Mouse (Mus musculus) C2C12 (cell line): Measurements from ENCODE around the gene Als2cr12. TPM values are rescaled to one million over a fixed set of nuclear protein-coding genes. Genes with fewer than 3 reads are reported as not detected.
"Not testable (repeated sequence)": the region's sequence is repeated elsewhere in the genome, so short reads cannot be mapped to it uniquely, and the experiment has no call there.

Source experiments
- H3K27me3 ChIP-seq: one replicate; pipeline ENCODE4 v1.6.1; 2011; ENCODE audit not compliant: control insufficient read depth, insufficient read depth, insufficient read length
- H3K36me3 ChIP-seq: one replicate; pipeline ENCODE4 v1.6.1; 2011; ENCODE audit not compliant: control insufficient read depth, insufficient read depth
- H3K4me3 ChIP-seq: one replicate; pipeline ENCODE4 v1.5.1; 2011; ENCODE audit warnings: mild to moderate bottlenecking, control low read depth; ENCODE audit not compliant: poor library complexity, insufficient read depth, severe bottlenecking
- H3K79me2 ChIP-seq: one replicate; pipeline ENCODE4 v1.6.1; 2011; ENCODE audit not compliant: control insufficient read depth, insufficient read depth
- H3K79me3 ChIP-seq: one replicate; pipeline ENCODE4 v1.6.1; 2011; ENCODE audit warnings: low read depth, control low read depth
- H3ac ChIP-seq: one replicate; pipeline ENCODE3; 2011; ENCODE audit warnings: low read depth; ENCODE audit not compliant: control insufficient read depth, insufficient read length
- CEBPB ChIP-seq: IDR thresholded peaks from one replicate; pipeline ENCODE4 v1.6.1; 2011; ENCODE audit warnings: low read depth, mild to moderate bottlenecking, control low read depth, moderate library complexity
- CTCF ChIP-seq: IDR thresholded peaks from one replicate; pipeline ENCODE4 v1.5.1; 2011; ENCODE audit not compliant: control insufficient read depth, insufficient read depth, insufficient read length
- FOSL1 ChIP-seq: IDR thresholded peaks from one replicate; pipeline ENCODE4 v1.8.0; 2011; ENCODE audit warnings: mild to moderate bottlenecking, low read length; ENCODE audit not compliant: poor library complexity, insufficient read depth, severe bottlenecking
- MAX ChIP-seq: IDR thresholded peaks from one replicate; pipeline ENCODE4 v1.6.1; 2011; ENCODE audit warnings: mild to moderate bottlenecking, control low read depth
- MYOD1 ChIP-seq: IDR thresholded peaks from one replicate; pipeline ENCODE4 v1.6.1; 2011; ENCODE audit warnings: low read depth; ENCODE audit not compliant: control insufficient read depth, insufficient read length
- MYOG ChIP-seq: IDR thresholded peaks from one replicate; pipeline ENCODE4 v1.6.1; 2011; ENCODE audit not compliant: control insufficient read depth, insufficient read length; ENCODE audit errors: extremely low read depth
- USF1 ChIP-seq: IDR thresholded peaks from one replicate; pipeline ENCODE4 v1.6.1; 2011; ENCODE audit warnings: low read depth, mild to moderate bottlenecking, control low read depth, moderate library complexity
- polyA plus RNA-seq: library from polyadenylated mRNA; unstranded; fragments of >200 nt; fragmentation: generic; extraction: Trizol; gene quantifications from one replicate; pipeline ENCODE4 v1.2.1, GENCODE M21; 2012; ENCODE audit warnings: missing spikeins

Gene Als2cr12
- polyA plus RNA-seq, 1 experiment, result 0.23 TPM

- H3ac ChIP-seq, result no peak overlapping the region
- H3K36me3 ChIP-seq, result no peaks in the 10 kb centered on the region
- no peaks in the 10 kb centered on the region for H3K27me3 ChIP-seq
- H3K4me3 ChIP-seq, result no peak overlapping the region
- no peaks in the 10 kb centered on the region for H3K79me3 ChIP-seq
- no peaks in the 10 kb centered on the region for H3K79me2 ChIP-seq
- TF ChIP-seq MAX (no peak), MYOD1 (no peak), MYOG (no peak), CTCF (no peak), CEBPB (no peak), USF1 (no peak), FOSL1 (no peak)
These were observed 4.2 kb upstream of the Als2cr12 start for GRCm38 (mm10) chr1:58699988-58700387.

- Histone ChIP-seq H3K36me3 (no peaks in the 10 kb centered on the region), H3K4me3 (no peak overlapping the region)
These were observed 3.0 kb upstream of the Als2cr12 start for GRCm38 (mm10) chr1:58698781-58699180.

GRCm38 (mm10) chr1:58697607-58698006 is 1.8 kb upstream of the Als2cr12 start:
- H3K79me2 ChIP-seq, H3K27me3 ChIP-seq, H3ac ChIP-seq, H3K79me3 ChIP-seq, H3K4me3 ChIP-seq, H3K36me3 ChIP-seq: not testable (repeated sequence)

More at GRCm38 (mm10) chr1:58698781-58699180, 3.0 kb upstream of the Als2cr12 start:
- Histone ChIP-seq H3K79me3 (no peaks in the 10 kb centered on the region), H3K27me3 (no peaks in the 10 kb centered on the region), H3ac (no peak overlapping the region), H3K79me2 (no peaks in the 10 kb centered on the region)
- TF ChIP-seq MAX (no peak), CTCF (no peak), FOSL1 (no peak), USF1 (no peak), MYOD1 (no peak), MYOG (no peak), CEBPB (no peak)

GRCm38 (mm10) chr1:58693696-58694095 is 2.1 kb downstream of the Als2cr12 start:
- TF ChIP-seq CEBPB (no peak), USF1 (no peak), FOSL1 (no peak), MYOD1 (no peak), CTCF (no peak), MYOG (no peak), MAX (no peak)
- Histone ChIP-seq H3K79me2 (no peaks in the 10 kb centered on the region), H3K27me3 (no peaks in the 10 kb centered on the region)

GRCm38 (mm10) chr1:58691718-58692117 is 4.1 kb downstream of the Als2cr12 start:
- H3K4me3 ChIP-seq, H3K79me3 ChIP-seq, H3K27me3 ChIP-seq: not testable (repeated sequence)

More at GRCm38 (mm10) chr1:58693696-58694095, 2.1 kb downstream of the Als2cr12 start:
- H3K4me3 ChIP-seq, result no peak overlapping the region
- no peaks in the 10 kb centered on the region for H3K79me3 ChIP-seq
- no peak overlapping the region for H3ac ChIP-seq
- H3K36me3 ChIP-seq, result no peaks in the 10 kb centered on the region

GRCm38 (mm10) chr1:58690834-58691488 is 4.8 kb downstream of the Als2cr12 start:
- not testable (repeated sequence) for H3ac ChIP-seq, H3K27me3 ChIP-seq, H3K36me3 ChIP-seq, H3K79me3 ChIP-seq, H3K4me3 ChIP-seq, H3K79me2 ChIP-seq

More at GRCm38 (mm10) chr1:58691718-58692117, 4.1 kb downstream of the Als2cr12 start:
- H3K79me2 ChIP-seq, H3K36me3 ChIP-seq, H3ac ChIP-seq: not testable (repeated sequence)
